Mouse (Mus musculus): Measurements from ENCODE around the gene N4bp2l2. TPM values are rescaled to one million over a fixed set of nuclear protein-coding genes. Genes with fewer than 3 reads are reported as not detected.

N4bp2l2 gene
- total RNA-seq, 2 experiments from 2014 or later = 30.9 to 32.3 TPM

DNA sequence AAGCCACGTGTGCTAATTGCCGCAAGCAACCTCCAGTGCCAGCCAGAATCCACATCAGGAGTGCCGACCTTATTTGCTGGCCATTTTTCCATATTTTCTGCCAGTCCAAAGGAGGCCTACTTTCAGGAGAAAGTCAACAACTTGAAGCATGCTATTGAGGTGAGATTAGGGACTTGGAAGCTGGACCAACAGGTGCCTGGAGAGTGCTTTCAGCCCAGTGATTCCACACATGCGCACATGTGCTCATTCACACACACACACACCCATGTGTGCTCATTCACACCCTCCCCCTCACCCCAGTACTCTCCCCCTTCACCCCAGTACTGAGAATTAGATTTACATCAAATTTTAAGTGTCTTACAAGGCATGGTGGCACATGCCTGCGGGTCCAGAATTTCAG, 99.0 kb downstream of the N4bp2l2 start:
- intact Hi-C loops (cut with DNase I) = no loop called here
- H3K4me3 ChIP-seq = no peak overlapping the region
- no peak for TF ChIP-seq CTCF (IDR thresholded peaks at IDR 0.05)
- DNase-seq = no peak
- H3K27ac ChIP-seq = no peak overlapping the region

GRCm38 (mm10) chr5:150566226-150566625, 99.8 kb downstream of the N4bp2l2 start:
- TF ChIP-seq CTCF (IDR thresholded peaks at IDR 0.05) = no peak
- intact Hi-C loops (cut with DNase I) = no loop called here
- no peak for DNase-seq
- Histone ChIP-seq H3K27ac (no peak overlapping the region), H3K4me3 (no peak overlapping the region)

DNA sequence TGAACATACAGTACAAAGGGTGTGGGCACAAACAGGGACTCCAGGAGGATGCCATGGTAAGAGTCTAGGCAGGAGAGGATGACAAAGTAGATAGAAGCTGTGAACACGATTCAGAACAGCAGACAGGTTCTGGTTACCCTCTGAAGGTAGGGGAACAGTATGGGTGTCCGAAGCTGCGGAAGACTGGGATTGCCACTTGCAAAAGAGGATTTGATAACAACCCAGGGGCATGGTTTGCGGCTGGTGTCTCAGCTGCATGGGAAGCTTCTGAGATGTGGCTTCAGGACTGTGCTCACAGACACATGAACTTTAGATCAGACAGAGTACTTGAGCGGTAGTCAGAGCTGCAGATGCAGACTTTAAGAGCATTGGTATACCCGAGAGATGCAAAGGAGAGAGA, 101.6 kb downstream of the N4bp2l2 start:
- no peak overlapping the region for H3K4me3 ChIP-seq
- intact Hi-C loops (cut with DNase I) = no loop called here
- TF ChIP-seq CTCF (IDR thresholded peaks at IDR 0.05) = no peak
- H3K27ac ChIP-seq = no peak overlapping the region
- no peak for DNase-seq

GRCm38 (mm10) chr5:150561783-150562182, 104.2 kb downstream of the N4bp2l2 start:
- no peak for TF ChIP-seq CTCF (IDR thresholded peaks at IDR 0.05)
- Histone ChIP-seq H3K4me3 (no peak overlapping the region), H3K27ac (no peak overlapping the region)
- no peak for DNase-seq
- intact Hi-C loops (cut with DNase I) = no loop called here

- no peak overlapping the region for H3K27ac ChIP-seq
- no peak overlapping the region for H3K4me3 ChIP-seq
- no peak for DNase-seq
- TF ChIP-seq CTCF (IDR thresholded peaks at IDR 0.05) = no peak
- intact Hi-C loops (cut with DNase I) = no loop called here
These were observed 104.6 kb downstream of the N4bp2l2 start for GRCm38 (mm10) chr5:150561376-150561775.

GRCm38 (mm10) chr5:150560851-150561250, 105.1 kb downstream of the N4bp2l2 start:
- Histone ChIP-seq H3K4me3 (no peak overlapping the region), H3K27ac (no peak overlapping the region)
- intact Hi-C loops (cut with DNase I) = no loop called here
- no peak for TF ChIP-seq CTCF (IDR thresholded peaks at IDR 0.05)
- DNase-seq = no peak

DNA sequence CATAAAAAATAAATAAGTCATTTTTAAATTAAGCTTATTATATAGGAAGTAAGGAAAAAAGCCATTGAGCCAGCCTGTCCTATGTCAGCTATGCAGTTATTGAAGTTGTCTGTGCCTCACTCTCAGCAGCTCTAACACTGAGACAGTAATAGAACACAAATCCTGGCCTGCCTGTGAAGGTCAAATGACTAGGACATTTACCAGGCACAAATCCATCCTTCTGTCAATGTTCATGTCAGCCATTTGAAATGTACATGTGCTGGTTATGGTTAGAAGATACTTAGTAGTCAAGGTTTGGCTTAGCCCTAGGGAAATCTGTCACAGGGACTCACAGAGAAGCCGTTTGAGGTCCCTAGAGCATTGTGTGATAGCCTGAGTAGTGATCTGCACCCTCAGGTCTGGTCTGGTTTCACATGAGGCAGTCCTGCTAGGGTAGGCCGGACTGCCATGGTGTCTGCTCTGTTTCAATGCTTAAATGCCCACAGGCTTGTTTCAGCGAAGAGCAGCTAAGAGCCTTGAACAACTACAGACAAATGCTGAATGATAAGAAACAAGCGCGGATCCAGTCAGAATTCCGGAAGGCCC, 106.4 kb downstream of the N4bp2l2 start:
- no peak for DNase-seq
- no peak overlapping the region for H3K27ac ChIP-seq
- H3K4me3 ChIP-seq = no peak overlapping the region
- intact Hi-C loops (cut with DNase I) = no loop called here
- no peak for TF ChIP-seq CTCF (IDR thresholded peaks at IDR 0.05)

Other genes with a start within 250 kb of the N4bp2l2 start
- not detected for gene Zar1l, start 148.0 kb downstream of the N4bp2l2 start, total RNA-seq (2021)
- under 1 TPM; 0.61 to 0.95 TPM for gene Brca2, start 143.6 kb downstream of the N4bp2l2 start, total RNA-seq (2021)
- 1 to 10 TPM; 3.0 to 3.8 TPM for gene N4bp2l1, start 69.0 kb downstream of the N4bp2l2 start, total RNA-seq (2021)
- gene Pds5b, start 7.6 kb upstream of the N4bp2l2 start, total RNA-seq (2021) = 10 to 100 TPM; 20.8 to 23.0 TPM